Mouse (Mus musculus): ENCODE results near the gene Zfp169. TPM values are rescaled to one million over a fixed set of nuclear protein-coding genes. Genes with fewer than 3 reads are reported as not detected.
A peak's percentile ranks its signal among the peaks of the same experiment; 100 is the strongest.

The Zfp169 gene
- polyA plus RNA-seq, 1 experiment from 2014 or later, result 5.8 TPM

- H3K9me3 ChIP-seq (replicated peaks; ENCODE audit: control insufficient read depth, low read length, poor library complexity, severe bottlenecking), result no peaks in the 10 kb centered on the region
- H3K4me3 ChIP-seq (ENCODE audit: low read depth, low read length), result no peak overlapping the region
- no peak overlapping the region for H3K4me2 ChIP-seq (ENCODE audit: low read length)
- H3K27me3 ChIP-seq (ENCODE audit: control insufficient read depth, insufficient read depth, low read depth, low read length), result no peaks in the 10 kb centered on the region
- WGBS, result 86% methylated on average over 5 of the region's 5 CpGs
- no peaks in the 10 kb centered on the region for H3K36me3 ChIP-seq (ENCODE audit: control insufficient read depth, insufficient read depth, low read length)
- no peaks in the 10 kb centered on the region for H3K4me1 ChIP-seq (ENCODE audit: control insufficient read depth, insufficient read depth, low read length)
- no peak overlapping the region for H3K9ac ChIP-seq (ENCODE audit: low read depth, low read length)
- no peak for ATAC-seq
- no peak overlapping the region for H3K27ac ChIP-seq (ENCODE audit: low read length)
Measured at GRCm38 (mm10) chr13:48438321-48438720, 74.9 kb downstream of the Zfp169 start.

MicroRNA genes within 50 kb of the gene (microRNA counts, 519-probe panel; counts per million panel counts)
- microRNA mmu-let-7a, result 3,871 counts per million, percentile 98 among the panel's probes with 10 or more counts
- 3,736 counts per million, percentile 97 among the panel's probes with 10 or more counts for microRNA mmu-let-7d
- microRNA mmu-let-7f, result 3,222 counts per million, percentile 91 among the panel's probes with 10 or more counts

Small RNA genes within 50 kb of the gene (microRNA-seq; reads per million reads assigned to microRNA genes)
- gene Gm24111 (not detected), gene Mirlet7a-1 (260 reads per million, percentile 65 among the genes with 10 or more reads in this experiment), gene Mirlet7d (6,861 reads per million, percentile 94 among the genes with 10 or more reads in this experiment), gene Mirlet7f-1 (not detected)

Other genes with a start within 250 kb of the Zfp169 start
- gene A830005F24Rik, start 119 bp upstream of the Zfp169 start, polyA plus RNA-seq (2015; fragmentation: Nextera tagmentation; extraction: Ambion mirVana), result 3.4 and 4.9 TPM in 2 replicates
- 18.8 and 20.3 TPM in 2 replicates for gene Ptpdc1, start 112.2 kb upstream of the Zfp169 start, polyA plus RNA-seq (2015; fragmentation: Nextera tagmentation; extraction: Ambion mirVana)
- not detected in 2 replicates for gene Barx1, start 149.5 kb upstream of the Zfp169 start, polyA plus RNA-seq (2015; fragmentation: Nextera tagmentation; extraction: Ambion mirVana)

All from midbrain, embryonic 16.5 days (tissue).